Mouse (Mus musculus) heart, postnatal 0 days (tissue): ENCODE data around the gene Rpia.

Source experiments
- CTCF ChIP-seq: IDR thresholded peaks from 2 replicates; pipeline ENCODE4 v1.5.1; 2016; ENCODE audit warnings: antibody characterized with exemption, control low read depth, low read depth
- EP300 ChIP-seq: IDR thresholded peaks from 2 replicates; pipeline ENCODE4 v1.6.1; 2016; ENCODE audit warnings: antibody characterized with exemption, low read depth

GRCm38 (mm10) chr6:70804632-70805031, 12.6 kb upstream of the Rpia start:
- peak; percentile 67 for TF ChIP-seq CTCF
- TF ChIP-seq EP300, result no peak
